Mouse (Mus musculus) liver, adult 2 months (tissue): ENCODE results near the gene Cdc14a.

ENCODE experiments used
- CTCF ChIP-seq: fragments of 200-500 bp; IDR thresholded peaks from 2 replicates; pipeline ENCODE4 v1.5.1; 2011; ENCODE audit warnings: low read depth, low read length, control low read depth
- POLR2A ChIP-seq: fragments of 200-500 bp; IDR thresholded peaks from 2 replicates; pipeline ENCODE4 v1.6.1; 2011; ENCODE audit warnings: low read length, control low read depth; ENCODE audit not compliant: insufficient read depth; ENCODE audit errors: extremely low read depth

GRCm38 (mm10) chr3:116441518-116442205, 17.8 kb upstream of the Cdc14a start:
- TF ChIP-seq CTCF (no peak), POLR2A (no peak)
